Mouse (Mus musculus): ENCODE measurements at regions not wholly inside any gene's neighbourhood (a gene's known extent, or its start where the extent isn't known, plus 50 kb on each side); places are given as distances from the start of the nearest gene placed in this dataset.

DNA sequence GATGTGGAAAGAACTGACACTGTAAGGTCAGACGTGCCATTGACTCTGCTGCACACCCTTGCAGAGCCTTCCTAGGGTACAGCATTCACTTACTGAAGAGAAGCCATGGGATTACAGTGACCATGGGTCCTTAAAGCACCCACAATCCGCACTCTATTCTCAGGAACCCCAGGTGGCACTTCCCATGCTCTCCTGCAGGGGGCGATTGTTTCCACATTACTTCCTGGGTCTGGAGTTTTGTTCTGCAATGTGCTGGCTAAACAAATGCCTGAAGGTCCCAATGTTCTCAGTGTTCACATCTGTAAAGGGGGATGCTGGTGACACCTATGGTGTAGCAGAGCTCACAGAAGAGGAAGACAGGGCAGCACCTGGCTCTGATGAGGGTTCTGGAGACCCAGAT, 198.0 kb downstream of the Gm26897 start:
- 65% methylated on average over 3 of the region's 3 CpGs for WGBS
- no peak overlapping the region for H3K4me3 ChIP-seq (ENCODE audit: control insufficient read depth in 1 of 2, insufficient read depth in 1 of 2, low read depth in 1 of 2, low read length in 2 of 2)
- H3K4me2 ChIP-seq (ENCODE audit: low read length), result no peak overlapping the region
- H3K36me3 ChIP-seq (ENCODE audit: control insufficient read depth, insufficient read depth, low read length), result no peaks in the 10 kb centered on the region
- H3K4me1 ChIP-seq (ENCODE audit: control insufficient read depth in 2 of 2, insufficient read depth in 2 of 2, low read length in 2 of 2), result peaks cover 5 to 6% of the 10 kb centered on the region in 2 experiments; a peak in 2 of 4 replicates
- no peak for ATAC-seq (ENCODE audit: insufficient number of reproducible peaks, insufficient read depth, low FRiP score, low read depth)
- peaks cover 54% of the 10 kb centered on the region for H3K27me3 ChIP-seq (ENCODE audit: control insufficient read depth, insufficient read depth, low read length)
- H3K27ac ChIP-seq (replicated peaks in 1 of 2; ENCODE audit: control insufficient read depth in 1 of 2, insufficient read depth in 1 of 2, low read depth in 2 of 2, low read length in 2 of 2), result no peak overlapping the region
- H3K9me3 ChIP-seq (ENCODE audit: control insufficient read depth, low read length), result peaks cover 4% of the 10 kb centered on the region
- H3K9ac ChIP-seq (ENCODE audit: low read length), result no peak overlapping the region

DNA sequence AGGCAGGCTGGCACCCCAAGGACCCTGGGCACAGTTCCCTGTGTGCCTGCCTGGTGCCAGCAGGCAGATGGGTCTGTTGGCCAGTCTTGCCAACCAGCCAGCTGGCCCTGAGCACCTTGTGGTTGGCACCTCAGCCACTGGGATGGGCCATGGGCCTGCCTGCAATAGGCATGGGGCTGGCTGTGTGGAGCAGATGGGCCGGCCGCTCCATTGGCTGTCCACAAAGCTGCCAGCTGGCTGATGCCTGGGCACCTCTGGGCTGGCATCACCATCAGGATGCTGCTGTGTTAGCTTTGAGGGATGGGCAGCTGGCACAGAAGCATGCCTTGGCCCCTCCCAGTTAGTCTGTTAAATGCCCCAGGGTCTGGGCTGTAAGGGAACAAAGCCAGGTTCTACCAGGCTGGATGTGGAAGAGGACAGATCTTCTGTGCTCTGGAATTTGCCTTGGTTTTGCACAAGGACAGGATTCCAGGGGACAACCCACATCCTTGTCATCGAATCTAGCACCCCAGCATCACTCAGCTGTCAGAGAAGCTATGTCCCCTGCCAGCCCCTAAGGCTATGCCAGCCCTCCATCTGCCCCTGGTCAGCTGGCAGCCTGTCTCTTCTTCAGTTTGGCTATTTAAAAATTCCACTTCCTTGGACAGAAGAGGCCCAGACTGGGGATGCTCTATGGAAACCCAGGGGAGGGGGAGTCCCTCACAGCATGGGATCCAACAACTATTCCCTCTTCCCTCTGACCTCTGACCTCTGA, 201.8 kb downstream of the Gm26897 start:
- H3K36me3 ChIP-seq (ENCODE audit: control insufficient read depth, insufficient read depth, low read length), result no peaks in the 10 kb centered on the region
- H3K4me3 ChIP-seq (ENCODE audit: control insufficient read depth in 1 of 2, insufficient read depth in 1 of 2, low read depth in 1 of 2, low read length in 2 of 2), result no peak overlapping the region
- WGBS, result 86% methylated on average over 3 of the region's 3 CpGs
- ATAC-seq (ENCODE audit: insufficient number of reproducible peaks, insufficient read depth, low FRiP score, low read depth), result no peak
- no peak overlapping the region for H3K27ac ChIP-seq (replicated peaks in 1 of 2; ENCODE audit: control insufficient read depth in 1 of 2, insufficient read depth in 1 of 2, low read depth in 2 of 2, low read length in 2 of 2)
- H3K27me3 ChIP-seq (ENCODE audit: control insufficient read depth, insufficient read depth, low read length), result peaks cover 38% of the 10 kb centered on the region
- no peaks in the 10 kb centered on the region for H3K4me1 ChIP-seq (ENCODE audit: control insufficient read depth in 2 of 2, insufficient read depth in 2 of 2, low read length in 2 of 2)
- peaks cover 4% of the 10 kb centered on the region for H3K9me3 ChIP-seq (ENCODE audit: control insufficient read depth, low read length)
- no peak overlapping the region for H3K4me2 ChIP-seq (ENCODE audit: low read length)
- H3K9ac ChIP-seq (ENCODE audit: low read length), result no peak overlapping the region

DNA sequence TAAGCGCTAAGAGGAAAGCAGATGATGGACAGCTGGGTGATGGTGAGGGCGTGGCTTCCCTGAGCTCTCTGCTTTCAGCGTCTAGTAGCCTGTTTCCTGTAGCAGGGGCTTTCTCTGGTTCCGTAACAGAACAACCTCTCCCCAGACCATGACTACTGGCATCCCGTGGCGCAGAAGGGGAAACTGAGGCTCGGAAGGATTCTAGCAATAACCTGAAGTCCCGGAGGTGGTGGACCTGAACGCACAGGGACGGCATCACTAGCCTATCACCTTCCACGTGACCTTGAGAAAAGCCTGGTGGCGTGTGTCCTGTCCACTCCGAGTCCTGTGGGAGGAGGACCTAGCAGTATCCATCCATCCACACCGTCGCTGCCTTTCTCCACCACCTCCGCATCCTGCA, 208.1 kb downstream of the Gm26897 start:
- Histone ChIP-seq H3K4me3 (ENCODE audit: control insufficient read depth in 1 of 2, insufficient read depth in 1 of 2, low read depth in 1 of 2, low read length in 2 of 2) (no peak overlapping the region), H3K9me3 (ENCODE audit: control insufficient read depth, low read length) (no peaks in the 10 kb centered on the region), H3K27me3 (ENCODE audit: control insufficient read depth, insufficient read depth, low read length) (peaks cover 31% of the 10 kb centered on the region), H3K27ac (replicated peaks in 1 of 2; ENCODE audit: control insufficient read depth in 1 of 2, insufficient read depth in 1 of 2, low read depth in 2 of 2, low read length in 2 of 2) (no peak overlapping the region), H3K4me2 (ENCODE audit: low read length) (no peak overlapping the region), H3K36me3 (ENCODE audit: control insufficient read depth, insufficient read depth, low read length) (no peaks in the 10 kb centered on the region), H3K4me1 (ENCODE audit: control insufficient read depth in 2 of 2, insufficient read depth in 2 of 2, low read length in 2 of 2) (no peaks in the 10 kb centered on the region), H3K9ac (ENCODE audit: low read length) (no peak overlapping the region)
- ATAC-seq (ENCODE audit: insufficient number of reproducible peaks, insufficient read depth, low FRiP score, low read depth), result no peak
- 69% methylated on average over 16 of the region's 16 CpGs for WGBS

DNA sequence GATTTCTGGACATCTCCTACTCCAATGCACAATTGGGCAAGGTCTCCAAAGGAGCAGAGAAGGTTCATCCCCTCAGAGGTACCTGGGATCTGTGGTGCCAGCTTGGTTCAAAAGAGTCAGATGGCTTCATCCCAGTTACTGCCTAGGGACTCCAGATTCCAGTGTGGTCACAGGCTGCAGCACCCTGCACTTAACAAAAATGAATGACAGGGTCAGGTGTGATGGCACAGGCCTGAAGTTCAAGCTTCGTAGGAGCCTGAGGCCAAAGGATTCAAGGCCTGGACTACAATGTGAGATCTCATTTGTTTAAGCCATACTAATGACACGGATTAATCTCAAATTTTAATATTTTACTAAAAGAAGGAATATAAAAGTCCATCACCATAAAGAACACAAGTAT, 209.1 kb downstream of the Gm26897 start:
- no peak overlapping the region for H3K4me2 ChIP-seq (ENCODE audit: low read length)
- 87% methylated on average over 2 of the region's 2 CpGs for WGBS
- H3K27ac ChIP-seq (replicated peaks in 1 of 2; ENCODE audit: control insufficient read depth in 1 of 2, insufficient read depth in 1 of 2, low read depth in 2 of 2, low read length in 2 of 2), result no peak overlapping the region
- H3K36me3 ChIP-seq (ENCODE audit: control insufficient read depth, insufficient read depth, low read length), result no peaks in the 10 kb centered on the region
- no peak overlapping the region for H3K4me3 ChIP-seq (ENCODE audit: control insufficient read depth in 1 of 2, insufficient read depth in 1 of 2, low read depth in 1 of 2, low read length in 2 of 2)
- no peak for ATAC-seq (ENCODE audit: insufficient number of reproducible peaks, insufficient read depth, low FRiP score, low read depth)
- peaks cover 29% of the 10 kb centered on the region for H3K27me3 ChIP-seq (ENCODE audit: control insufficient read depth, insufficient read depth, low read length)
- no peaks in the 10 kb centered on the region for H3K9me3 ChIP-seq (ENCODE audit: control insufficient read depth, low read length)
- H3K4me1 ChIP-seq (ENCODE audit: control insufficient read depth in 2 of 2, insufficient read depth in 2 of 2, low read length in 2 of 2), result no peaks in the 10 kb centered on the region
- H3K9ac ChIP-seq (ENCODE audit: low read length), result no peak overlapping the region

DNA sequence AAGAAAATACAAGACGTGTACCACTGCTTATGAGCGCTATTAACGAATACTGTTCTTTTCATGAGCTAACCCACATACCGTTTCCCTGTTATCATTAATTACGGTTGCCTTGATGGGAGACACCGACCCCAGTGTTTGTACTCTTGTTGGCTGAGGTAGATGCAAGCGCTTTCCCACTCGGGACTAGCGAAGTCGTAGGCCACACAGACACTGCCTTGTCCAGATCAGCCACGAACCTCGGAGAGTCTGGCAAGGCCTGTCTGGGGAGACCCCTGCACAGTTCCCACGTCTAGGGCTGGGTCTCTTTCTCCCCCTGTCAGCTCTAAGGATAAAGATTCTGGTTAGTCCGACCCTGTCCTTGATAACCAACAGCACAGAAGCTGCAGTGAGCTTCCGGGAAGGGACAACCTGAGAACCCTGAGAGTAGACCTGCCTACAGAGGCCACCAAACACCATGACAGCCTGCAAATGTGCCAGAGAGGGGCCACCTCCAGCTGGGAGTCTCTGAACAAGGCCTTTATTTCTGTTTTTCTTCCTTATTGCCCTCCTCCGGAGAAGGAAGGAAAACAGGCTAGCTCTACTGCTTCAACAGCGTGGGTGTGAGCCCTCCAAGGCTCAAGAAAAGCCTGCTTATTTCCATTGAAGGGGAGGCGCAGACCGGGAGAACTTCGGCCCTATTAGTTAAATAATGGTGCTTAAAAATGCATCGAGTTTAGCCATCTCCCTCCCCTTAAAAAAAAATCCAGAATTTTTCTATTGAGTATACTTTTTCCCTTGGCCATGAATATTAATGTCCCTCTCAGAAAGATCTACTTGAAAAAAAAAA, 209.8 kb downstream of the Gm26897 start:
- Histone ChIP-seq H3K36me3 (ENCODE audit: control insufficient read depth, insufficient read depth, low read length) (no peaks in the 10 kb centered on the region), H3K27ac (replicated peaks in 1 of 2; ENCODE audit: control insufficient read depth in 1 of 2, insufficient read depth in 1 of 2, low read depth in 2 of 2, low read length in 2 of 2) (no peak overlapping the region), H3K4me2 (ENCODE audit: low read length) (no peak overlapping the region), H3K4me1 (ENCODE audit: control insufficient read depth in 2 of 2, insufficient read depth in 2 of 2, low read length in 2 of 2) (no peaks in the 10 kb centered on the region), H3K4me3 (ENCODE audit: control insufficient read depth in 1 of 2, insufficient read depth in 1 of 2, low read depth in 1 of 2, low read length in 2 of 2) (no peak overlapping the region), H3K9me3 (ENCODE audit: control insufficient read depth, low read length) (no peaks in the 10 kb centered on the region), H3K27me3 (ENCODE audit: control insufficient read depth, insufficient read depth, low read length) (peaks cover 29% of the 10 kb centered on the region), H3K9ac (ENCODE audit: low read length) (no peak overlapping the region)
- 62% methylated on average over 21 of the region's 21 CpGs for WGBS
- ATAC-seq (ENCODE audit: insufficient number of reproducible peaks, insufficient read depth, low FRiP score, low read depth), result no peak

- Histone ChIP-seq H3K27ac (replicated peaks in 1 of 2; ENCODE audit: control insufficient read depth in 1 of 2, insufficient read depth in 1 of 2, low read depth in 2 of 2, low read length in 2 of 2) (no peak overlapping the region), H3K36me3 (ENCODE audit: control insufficient read depth, insufficient read depth, low read length) (no peaks in the 10 kb centered on the region), H3K4me3 (ENCODE audit: control insufficient read depth in 1 of 2, insufficient read depth in 1 of 2, low read depth in 1 of 2, low read length in 2 of 2) (no peak overlapping the region), H3K4me1 (ENCODE audit: control insufficient read depth in 2 of 2, insufficient read depth in 2 of 2, low read length in 2 of 2) (no peaks in the 10 kb centered on the region), H3K4me2 (ENCODE audit: low read length) (no peak overlapping the region), H3K27me3 (ENCODE audit: control insufficient read depth, insufficient read depth, low read length) (peaks cover 29% of the 10 kb centered on the region), H3K9ac (ENCODE audit: low read length) (no peak overlapping the region), H3K9me3 (ENCODE audit: control insufficient read depth, low read length) (no peaks in the 10 kb centered on the region)
- 17% methylated on average over 27 of the region's 28 CpGs for WGBS
- no peak for ATAC-seq (ENCODE audit: insufficient number of reproducible peaks, insufficient read depth, low FRiP score, low read depth)
Measured at GRCm38 (mm10) chr5:111944273-111944971, 210.7 kb downstream of the Gm26897 start.

DNA sequence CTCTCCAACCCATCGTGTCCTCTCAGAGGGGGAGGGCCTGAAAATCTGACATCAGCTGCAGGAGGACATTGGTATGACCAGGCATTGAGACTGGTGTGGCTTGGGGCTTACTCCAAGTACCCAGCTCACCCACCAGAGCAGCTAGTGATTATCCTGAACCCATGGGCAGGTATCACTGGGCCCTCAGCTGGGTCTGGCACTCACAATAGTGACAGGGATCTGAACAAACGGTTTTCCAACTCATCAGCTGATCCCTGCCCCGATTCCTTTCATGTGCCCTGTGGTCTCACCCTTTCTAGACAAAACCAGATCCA, 211.2 kb downstream of the Gm26897 start:
- Histone ChIP-seq H3K4me2 (ENCODE audit: low read length) (no peak overlapping the region), H3K36me3 (ENCODE audit: control insufficient read depth, insufficient read depth, low read length) (no peaks in the 10 kb centered on the region), H3K27me3 (ENCODE audit: control insufficient read depth, insufficient read depth, low read length) (peaks cover 29% of the 10 kb centered on the region), H3K4me1 (ENCODE audit: control insufficient read depth in 2 of 2, insufficient read depth in 2 of 2, low read length in 2 of 2) (no peaks in the 10 kb centered on the region), H3K4me3 (ENCODE audit: control insufficient read depth in 1 of 2, insufficient read depth in 1 of 2, low read depth in 1 of 2, low read length in 2 of 2) (no peak overlapping the region), H3K27ac (replicated peaks in 1 of 2; ENCODE audit: control insufficient read depth in 1 of 2, insufficient read depth in 1 of 2, low read depth in 2 of 2, low read length in 2 of 2) (no peak overlapping the region), H3K9me3 (ENCODE audit: control insufficient read depth, low read length) (no peaks in the 10 kb centered on the region), H3K9ac (ENCODE audit: low read length) (no peak overlapping the region)
- no peak for ATAC-seq (ENCODE audit: insufficient number of reproducible peaks, insufficient read depth, low FRiP score, low read depth)
- WGBS, result 34% methylated on average over 3 of the region's 3 CpGs
